Mouse (Mus musculus) hindbrain, postnatal 0 days (tissue): ENCODE measurements around the gene Fxyd1. TPM values are rescaled to one million over a fixed set of nuclear protein-coding genes. Genes with fewer than 3 reads are reported as not detected.

Experiments
- ATAC-seq: fragments of 200-750 bp; cut with Nextera tagmentation; 2 replicates; pipeline ENCODE4 v1.8.0; 2017; ENCODE audit warnings: mild to moderate bottlenecking, moderate TSS enrichment, moderate library complexity
- DNase-seq: peaks from one replicate; pipeline ENCODE4 v3.0.0-alpha.2; 2015; ENCODE audit warnings: low spot score
- H3K27ac ChIP-seq: fragments of 300-500 bp; sonication (generic); 2 replicates; pipeline ENCODE4 v1.5.1; 2014; ENCODE audit warnings: mild to moderate bottlenecking
- H3K27me3 ChIP-seq: fragments of 300-500 bp; sonication (generic); 2 replicates; pipeline ENCODE4 v1.6.1; 2014; ENCODE audit warnings: low read length, mixed read lengths; ENCODE audit not compliant: insufficient read depth
- H3K36me3 ChIP-seq: fragments of 300-500 bp; sonication (generic); 2 replicates; pipeline ENCODE4 v1.6.1; 2014; ENCODE audit warnings: low read length, mixed read lengths; ENCODE audit not compliant: insufficient read depth
- H3K4me1 ChIP-seq: fragments of 300-500 bp; sonication (generic); 2 replicates; pipeline ENCODE4 v1.6.1; 2014; ENCODE audit warnings: antibody characterized with exemption, low read length, mixed read lengths; ENCODE audit not compliant: insufficient read depth
- H3K4me2 ChIP-seq: fragments of 300-500 bp; sonication (generic); 2 replicates; pipeline ENCODE4 v1.6.1; 2014; ENCODE audit warnings: low read depth, mild to moderate bottlenecking, low read length, moderate library complexity, mixed read lengths
- H3K4me3 ChIP-seq: fragments of 300-500 bp; sonication (generic); 2 replicates; pipeline ENCODE4 v1.5.1; 2014; ENCODE audit warnings: low read length
- H3K9ac ChIP-seq: fragments of 300-500 bp; sonication (generic); replicated peaks from 2 replicates; pipeline ENCODE4 v1.6.1; 2014; ENCODE audit warnings: mild to moderate bottlenecking, low read length, moderate library complexity, mixed read lengths
- H3K9me3 ChIP-seq: fragments of 300-500 bp; sonication (generic); 2 replicates; pipeline ENCODE4 v1.6.1; 2016; ENCODE audit warnings: low read length, mixed read lengths
- CTCF ChIP-seq: IDR thresholded peaks from 2 replicates; pipeline ENCODE4 v1.5.1; 2016; ENCODE audit warnings: antibody characterized with exemption, control low read depth, low read depth
- whole genome bisulfite sequencing: fragments of 180-500 bp; shearing (Covaris S2); extraction: QIAGEN DNeasy Blood & Tissue Kit; methylation state at CpG from one replicate; pipeline ENCODE4 v1.1.7; 2014; 5-methylcytosine and 5-hydroxymethylcytosine counted together
- polyA plus RNA-seq: library from polyadenylated mRNA; unstranded; fragments of >200 nt; fragmentation: Nextera tagmentation; extraction: Ambion mirVana; gene quantifications from 2 replicates; pipeline ENCODE4 v1.2.1, GENCODE M21; 2015
- total RNA-seq: library from RNA; depleted of rRNA; stranded (reverse); fragments of >200 nt; gene quantifications from 2 replicates; pipeline ENCODE4 v1.2.3, GENCODE M21; 2014

Fxyd1 gene
- total and polyA plus RNA-seq, 2 experiments from 2014 or later: 26.5 to 129 TPM

- WGBS: 84% methylated on average over 8 of the region's 8 CpGs
- DNase-seq (no peak), ATAC-seq (no peak)
- Histone ChIP-seq H3K4me3 (no peak overlapping the region), H3K36me3 (no peaks in the 10 kb centered on the region), H3K27me3 (no peaks in the 10 kb centered on the region), H3K27ac (no peak overlapping the region), H3K9ac (no peak overlapping the region), H3K4me2 (no peak overlapping the region), H3K9me3 (no peaks in the 10 kb centered on the region), H3K4me1 (no peaks in the 10 kb centered on the region)
- no peak for TF ChIP-seq CTCF
Observed at GRCm38 (mm10) chr7:31079670-31080069, 22.7 kb upstream of the Fxyd1 start.

- Histone ChIP-seq H3K9me3 (no peaks in the 10 kb centered on the region), H3K4me1 (no peaks in the 10 kb centered on the region), H3K27me3 (no peaks in the 10 kb centered on the region), H3K4me2 (no peak overlapping the region), H3K9ac (no peak overlapping the region), H3K36me3 (no peaks in the 10 kb centered on the region), H3K27ac (no peak overlapping the region), H3K4me3 (no peak overlapping the region)
- DNase-seq (peak; percentile 86), ATAC-seq (peak; percentile 58)
- 44% methylated on average over 5 of the region's 5 CpGs for WGBS
- TF ChIP-seq CTCF: peak; percentile 89
Observed at GRCm38 (mm10) chr7:31077885-31078445, 21.0 kb upstream of the Fxyd1 start.

DNA sequence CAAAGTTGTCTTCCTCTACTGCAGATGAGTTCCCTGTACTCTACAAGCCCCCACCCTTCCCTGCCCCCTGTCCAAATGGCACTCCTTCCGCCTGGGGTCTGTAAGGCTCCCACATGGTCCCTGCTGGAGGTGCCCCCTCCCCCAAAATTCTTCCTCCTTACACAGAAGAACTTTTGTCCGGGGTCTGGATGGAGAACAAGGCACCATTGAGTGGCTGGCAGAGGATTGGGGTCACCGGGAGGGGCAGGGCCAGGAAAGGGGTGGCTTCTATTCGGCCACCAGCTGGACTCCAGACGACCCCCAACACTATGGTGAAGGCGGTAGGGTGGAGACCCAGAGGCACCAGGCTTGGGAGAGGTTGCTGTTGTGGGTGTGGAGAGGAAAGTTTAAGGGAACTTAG lies 20.5 kb upstream of the Fxyd1 start:
- no peak for TF ChIP-seq CTCF
- H3K9me3 ChIP-seq: no peaks in the 10 kb centered on the region
- H3K4me2 ChIP-seq: no peak overlapping the region
- WGBS: 37% methylated on average over 6 of the region's 6 CpGs
- no peaks in the 10 kb centered on the region for H3K27me3 ChIP-seq
- no peak overlapping the region for H3K9ac ChIP-seq
- DNase-seq (peak; percentile 36), ATAC-seq (peak; percentile 79)
- no peaks in the 10 kb centered on the region for H3K36me3 ChIP-seq
- no peaks in the 10 kb centered on the region for H3K4me1 ChIP-seq
- H3K27ac ChIP-seq: no peak overlapping the region
- no peak overlapping the region for H3K4me3 ChIP-seq

- 66% methylated on average over 5 of the region's 5 CpGs for WGBS
- DNase-seq (no peak), ATAC-seq (no peak)
- H3K27me3 ChIP-seq: no peaks in the 10 kb centered on the region
- no peak within 1 kb of the TSS for H3K9ac ChIP-seq
- H3K27ac ChIP-seq: no peak within 1 kb of the TSS
- no peaks in the 10 kb centered on the region for H3K36me3 ChIP-seq
- H3K4me2 ChIP-seq: no peak within 1 kb of the TSS
- no peak for TF ChIP-seq CTCF
- no peaks in the 10 kb centered on the region for H3K4me1 ChIP-seq
- no peak within 1 kb of the TSS for H3K4me3 ChIP-seq
- no peaks in the 10 kb centered on the region for H3K9me3 ChIP-seq
Observed at GRCm38 (mm10) chr7:31076492-31076891, 19.5 kb upstream of the Fxyd1 start, which contains the start of gene Fxyd3. Gene Fxyd3, minus strand, starts transcription at chr7:31076704.

DNA sequence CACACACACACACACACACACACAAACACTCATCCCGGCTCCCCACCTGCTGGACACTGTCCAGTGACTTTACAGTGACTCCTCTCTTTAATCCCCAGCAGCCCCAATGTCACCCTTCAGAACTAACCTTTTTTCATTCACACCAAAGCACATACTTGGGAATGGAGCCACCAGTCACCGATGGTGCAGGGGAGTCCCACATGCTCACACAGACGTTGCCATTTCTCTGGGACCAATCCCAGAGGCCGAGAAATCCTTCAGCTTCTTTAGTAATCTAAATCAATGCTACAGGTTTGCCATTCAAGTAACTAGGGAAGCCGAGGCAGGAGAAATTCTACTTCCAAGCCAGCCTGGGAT lies 17.7 kb upstream of the Fxyd1 start:
- Histone ChIP-seq H3K4me1 (no peaks in the 10 kb centered on the region), H3K27ac (no peak overlapping the region), H3K4me3 (no peak overlapping the region), H3K36me3 (no peaks in the 10 kb centered on the region), H3K4me2 (no peak overlapping the region), H3K27me3 (no peaks in the 10 kb centered on the region), H3K9ac (no peak overlapping the region), H3K9me3 (no peaks in the 10 kb centered on the region)
- 58% methylated on average over 5 of the region's 5 CpGs for WGBS
- no peak for DNase-seq
- TF ChIP-seq CTCF: no peak
- no peak for ATAC-seq

- WGBS: 53% methylated on average over 7 of the region's 7 CpGs
- DNase-seq (no peak), ATAC-seq (no peak)
- Histone ChIP-seq H3K36me3 (no peaks in the 10 kb centered on the region), H3K27me3 (no peaks in the 10 kb centered on the region), H3K27ac (no peak overlapping the region), H3K4me2 (no peak overlapping the region), H3K4me3 (no peak overlapping the region), H3K4me1 (no peaks in the 10 kb centered on the region), H3K9ac (no peak overlapping the region), H3K9me3 (no peaks in the 10 kb centered on the region)
- no peak for TF ChIP-seq CTCF
Observed at GRCm38 (mm10) chr7:31074061-31074712, 17.2 kb upstream of the Fxyd1 start.

DNA sequence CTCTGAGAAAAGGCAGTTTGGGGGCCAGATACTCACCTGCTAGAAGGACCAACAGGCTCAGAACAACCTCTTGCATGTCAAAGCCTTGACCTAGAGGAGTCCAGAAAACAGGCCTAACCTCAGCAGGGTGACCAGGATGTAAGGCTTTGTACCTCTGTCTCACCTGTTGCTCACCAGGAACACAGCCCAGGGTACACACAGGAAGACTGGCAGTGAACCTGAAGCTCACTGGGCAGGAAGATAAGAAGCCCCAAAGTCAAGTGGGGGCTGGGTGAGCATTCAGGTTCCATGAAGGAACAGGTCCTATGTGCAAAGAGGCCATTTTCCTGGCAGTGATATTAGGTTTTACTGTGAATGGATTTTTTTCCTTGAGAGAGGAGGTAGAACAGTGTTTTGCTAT lies 16.5 kb upstream of the Fxyd1 start:
- no peaks in the 10 kb centered on the region for H3K9me3 ChIP-seq
- H3K36me3 ChIP-seq: no peaks in the 10 kb centered on the region
- no peak for TF ChIP-seq CTCF
- no peaks in the 10 kb centered on the region for H3K4me1 ChIP-seq
- no peak overlapping the region for H3K9ac ChIP-seq
- H3K27me3 ChIP-seq: no peaks in the 10 kb centered on the region
- H3K27ac ChIP-seq: no peak overlapping the region
- no peak overlapping the region for H3K4me3 ChIP-seq
- no peak for ATAC-seq
- no peak for DNase-seq
- no peak overlapping the region for H3K4me2 ChIP-seq
